Mouse (Mus musculus): ENCODE results near the gene Aes.

Aes gene

GRCm38 (mm10) chr10:81569507-81570237 is 10.4 kb downstream of the Aes start:
- no peak for DNase-seq

DNA sequence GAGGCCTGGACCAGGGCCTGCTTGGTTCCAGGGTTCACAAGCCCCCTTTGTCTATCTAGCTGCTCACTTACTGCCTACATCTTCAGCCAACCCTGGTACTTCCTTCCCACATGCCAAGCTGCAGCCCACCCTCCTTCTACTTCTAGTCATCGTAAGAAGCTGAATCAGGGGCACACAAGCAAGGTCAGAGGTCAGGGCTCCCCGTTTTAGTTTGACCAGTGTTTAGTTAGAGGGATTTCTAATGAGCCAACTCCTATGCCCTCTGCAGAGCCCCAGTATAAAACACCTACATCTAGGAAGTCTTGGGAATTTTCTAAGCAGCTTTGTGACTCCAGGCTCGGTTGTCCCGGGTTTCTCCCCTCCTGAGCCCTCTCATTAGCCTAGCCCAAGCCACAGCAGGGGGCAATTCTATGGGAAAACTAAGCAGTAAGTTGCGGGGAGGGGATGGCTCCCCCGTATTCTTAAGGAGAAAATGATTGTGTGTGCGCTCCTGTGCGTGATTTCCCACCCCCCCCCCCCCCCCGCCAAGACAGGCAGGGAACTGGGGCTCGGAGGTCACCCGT is 11.0 kb downstream of the Aes start:
- DNase-seq: no peak

DNA sequence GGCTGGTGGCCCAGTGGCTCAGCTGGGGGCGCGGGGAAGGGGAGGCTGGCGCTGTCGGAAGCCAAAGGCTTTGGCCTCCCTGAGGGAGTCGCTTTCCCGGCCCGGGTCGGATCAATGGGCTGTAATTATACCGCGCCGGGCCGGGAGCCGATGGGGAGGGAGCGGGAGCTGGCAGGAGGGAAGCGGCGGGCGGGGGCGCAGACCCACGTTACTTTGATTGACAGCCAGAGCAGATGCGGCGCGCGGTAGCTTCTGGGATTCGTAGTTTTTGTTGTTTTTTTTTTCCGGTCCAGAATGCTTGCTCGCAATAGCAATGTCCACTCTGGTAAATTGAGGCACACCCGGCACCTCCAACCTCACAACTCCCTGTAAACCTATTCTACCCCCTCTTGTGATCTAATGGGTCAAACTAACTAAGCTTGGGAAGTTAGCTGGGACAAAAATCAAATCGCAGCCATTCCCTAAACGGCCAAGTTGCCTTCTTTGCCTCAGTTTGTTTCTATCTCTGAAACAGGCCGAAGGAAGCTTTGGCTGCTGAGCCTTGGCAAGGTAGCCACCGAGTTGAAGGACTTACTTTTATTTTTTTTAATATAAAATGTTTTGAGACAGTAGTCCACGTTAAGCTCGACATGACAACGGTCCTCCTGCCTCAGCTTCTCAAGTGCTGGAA is 11.7 kb downstream of the Aes start:
- DNase-seq: peak; percentile 99

GRCm38 (mm10) chr10:81571501-81571876 is 12.2 kb downstream of the Aes start:
- peak; percentile 100 for DNase-seq

GRCm38 (mm10) chr10:81572133-81572671 is 12.9 kb downstream of the Aes start:
- peak; percentile 95 for DNase-seq

DNA sequence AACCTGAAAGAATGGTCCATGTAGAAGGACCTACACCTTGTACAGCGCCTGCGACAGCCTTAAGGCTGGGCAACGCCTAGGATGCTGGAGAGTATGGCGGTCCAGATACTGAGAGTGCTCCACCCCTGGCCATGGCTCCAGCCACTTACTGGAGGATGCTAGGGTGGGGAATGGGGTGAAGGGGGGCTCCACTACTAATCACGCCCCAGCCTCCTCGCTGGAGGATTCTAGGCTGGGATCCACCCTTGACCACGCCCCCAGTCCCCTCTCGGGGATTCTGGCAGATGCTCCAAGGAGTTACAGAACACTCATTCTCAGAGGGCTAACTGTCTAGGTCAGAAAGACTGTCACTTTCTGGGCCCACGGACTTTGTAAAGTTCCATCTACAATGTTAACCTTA is 13.7 kb downstream of the Aes start:
- DNase-seq: peak; percentile 98

DNA sequence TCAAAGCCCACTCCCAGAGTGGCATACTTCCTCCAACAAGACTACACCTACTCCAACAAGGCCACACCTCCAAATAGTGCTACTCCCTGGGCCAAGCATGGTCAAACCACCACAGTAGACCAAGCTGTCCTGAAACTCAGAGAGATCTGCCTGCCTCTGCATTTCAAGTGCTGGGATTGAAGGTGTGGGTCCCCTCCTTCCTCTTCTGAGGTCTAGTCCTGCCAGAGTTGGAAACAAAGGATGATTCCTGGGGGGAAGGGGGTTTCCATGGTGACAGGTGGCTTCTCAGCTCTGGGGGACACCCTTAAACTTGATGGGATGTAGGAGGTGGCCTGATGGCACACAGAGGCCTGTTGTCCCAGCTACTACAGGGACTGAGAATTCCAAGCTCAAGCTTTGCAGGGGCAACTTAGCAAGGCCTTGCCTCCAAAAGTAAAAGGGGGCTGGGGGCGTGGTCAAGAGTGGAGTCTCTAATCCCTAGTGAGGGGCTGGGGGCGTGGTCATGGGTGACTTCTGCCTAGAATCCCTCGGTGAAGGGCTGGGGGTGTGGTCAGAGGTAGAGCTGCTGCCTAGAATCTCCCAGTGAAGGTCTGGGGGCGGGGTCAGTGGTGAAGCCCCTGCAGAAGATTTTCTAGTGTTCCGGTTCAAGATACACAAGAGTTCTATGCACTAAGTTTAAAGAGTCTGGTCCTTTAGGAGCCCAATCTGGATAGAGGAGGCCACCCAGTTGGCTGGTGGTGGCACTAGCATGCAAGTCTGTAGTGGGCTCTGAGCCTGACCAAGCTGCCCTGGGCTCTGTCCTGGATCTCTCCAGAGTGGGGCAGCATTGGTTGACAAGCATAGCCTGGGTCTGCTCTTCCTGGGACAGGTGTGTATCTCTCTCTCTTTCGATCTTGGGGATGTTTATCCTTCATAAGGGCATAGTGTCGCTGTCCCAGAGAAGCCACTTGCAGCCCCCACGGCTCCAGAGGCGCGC is 15.1 kb downstream of the Aes start, which contains the start of gene Tle2:
TSS of gene Tle2 (plus strand) at position 481 of the 976 bp plus-strand sequence.
- peak; percentile 90 for DNase-seq

- DNase-seq: peak; percentile 97
Observed at GRCm38 (mm10) chr10:81575208-81575631, 15.9 kb downstream of the Aes start.

GRCm38 (mm10) chr10:81575695-81576094 is 16.4 kb downstream of the Aes start:
- DNase-seq: peak; percentile 94

GRCm38 (mm10) chr10:81579967-81580366 is 20.7 kb downstream of the Aes start:
- no peak for DNase-seq

- no peak for DNase-seq
Observed at GRCm38 (mm10) chr10:81580441-81581070, 21.3 kb downstream of the Aes start.

- no peak for DNase-seq
Observed at GRCm38 (mm10) chr10:81583347-81583746, 24.1 kb downstream of the Aes start.

DNA sequence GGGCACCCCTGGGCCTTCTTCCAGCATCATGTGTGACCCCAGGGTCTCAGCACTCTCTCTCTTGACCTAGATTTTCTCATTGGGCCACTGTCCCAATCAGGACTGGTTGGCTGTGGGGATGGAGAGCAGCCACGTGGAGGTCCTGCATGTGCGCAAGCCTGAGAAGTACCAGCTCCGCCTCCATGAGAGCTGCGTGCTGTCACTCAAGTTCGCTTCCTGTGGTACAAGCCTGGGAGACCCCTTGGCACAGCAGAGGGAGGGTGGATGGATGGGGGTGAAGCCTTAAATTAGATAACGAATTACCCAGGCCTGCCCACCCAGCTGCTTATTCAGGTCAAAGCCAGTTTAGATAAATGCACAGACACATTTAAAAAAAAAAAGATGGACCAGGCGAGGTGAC is 29.5 kb downstream of the Aes start:
- peak; percentile 93 for DNase-seq

DNA sequence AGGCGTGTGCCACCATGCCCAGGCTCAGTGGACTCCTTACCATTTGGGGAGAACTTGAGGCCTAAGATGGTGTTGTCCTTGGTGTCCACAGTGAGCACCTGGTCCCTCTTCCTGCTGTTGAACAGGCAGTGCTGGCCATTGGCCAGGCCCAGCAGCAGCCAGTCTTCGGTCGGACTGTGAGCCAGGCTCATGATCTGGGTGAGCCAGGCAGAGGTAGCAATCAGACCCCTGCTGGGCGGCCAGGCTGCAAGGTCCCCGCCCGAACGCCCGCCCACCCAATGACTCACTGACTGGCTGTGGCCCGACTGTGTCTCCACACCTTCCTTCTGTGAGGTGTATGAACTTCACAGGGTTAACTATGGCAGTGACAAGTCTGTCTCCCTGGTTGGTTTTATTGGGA is 32.6 kb downstream of the Aes start:
- peak; percentile 74 for DNase-seq

DNA sequence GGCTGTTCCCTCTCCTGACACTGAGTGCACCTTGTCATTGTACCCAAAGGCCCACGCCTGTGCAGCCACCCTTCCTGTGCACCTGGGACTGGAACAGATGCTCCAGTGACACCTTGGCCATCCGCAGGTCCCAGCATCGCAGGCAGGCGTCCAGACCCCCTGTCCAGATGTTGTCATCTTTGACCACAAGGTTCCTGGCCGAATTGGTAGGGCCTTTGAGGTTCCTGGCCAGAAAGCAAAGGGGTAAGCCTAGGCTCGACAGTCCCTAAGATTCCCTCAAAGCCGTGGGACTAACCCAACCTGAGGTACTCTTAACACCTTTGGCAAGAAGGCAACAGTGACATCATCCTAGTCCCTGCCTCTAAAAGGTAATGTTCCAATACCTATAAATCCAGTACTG is 33.3 kb downstream of the Aes start:
- DNase-seq: peak; percentile 90

DNA sequence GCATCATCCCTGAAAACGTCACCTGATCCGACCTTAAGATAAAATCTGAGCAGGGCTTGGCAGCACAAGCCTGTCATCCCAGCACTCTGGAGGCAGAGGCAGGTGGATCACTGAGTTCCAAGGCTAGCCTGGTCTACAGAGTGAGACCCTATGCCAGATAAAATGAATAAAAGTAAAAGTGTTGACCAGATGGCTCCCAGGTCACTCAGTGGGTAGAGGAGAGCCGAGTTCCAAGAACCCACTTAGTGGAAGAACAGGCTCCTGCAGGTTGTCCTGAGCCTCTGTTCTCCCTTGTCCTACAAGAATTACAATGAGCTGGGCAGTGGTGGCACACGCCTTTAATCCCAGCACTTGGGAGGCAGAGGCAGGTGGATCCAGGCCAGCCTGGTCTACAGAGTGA is 33.9 kb downstream of the Aes start:
- peak; percentile 81 for DNase-seq

DNA sequence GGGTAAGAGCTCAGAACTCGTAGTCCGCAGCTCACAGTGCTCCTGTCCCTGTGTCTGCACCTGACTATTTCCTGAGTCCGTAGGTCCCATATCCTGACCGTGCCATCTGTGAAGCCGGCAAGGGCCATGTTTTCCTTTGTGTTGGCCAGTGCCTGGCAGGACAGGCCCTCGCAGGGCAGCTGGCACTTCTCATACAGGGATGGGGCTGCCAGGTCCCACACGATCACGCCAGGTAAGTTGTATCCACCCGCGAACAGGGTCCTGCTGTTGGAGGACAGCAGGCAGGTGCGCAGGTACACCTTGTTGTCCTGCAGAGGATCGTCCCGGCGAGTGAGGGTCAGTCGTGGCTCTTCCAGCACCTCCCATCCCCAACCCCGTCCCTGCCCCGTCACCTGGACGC is 34.6 kb downstream of the Aes start:
- peak; percentile 90 for DNase-seq

DNA sequence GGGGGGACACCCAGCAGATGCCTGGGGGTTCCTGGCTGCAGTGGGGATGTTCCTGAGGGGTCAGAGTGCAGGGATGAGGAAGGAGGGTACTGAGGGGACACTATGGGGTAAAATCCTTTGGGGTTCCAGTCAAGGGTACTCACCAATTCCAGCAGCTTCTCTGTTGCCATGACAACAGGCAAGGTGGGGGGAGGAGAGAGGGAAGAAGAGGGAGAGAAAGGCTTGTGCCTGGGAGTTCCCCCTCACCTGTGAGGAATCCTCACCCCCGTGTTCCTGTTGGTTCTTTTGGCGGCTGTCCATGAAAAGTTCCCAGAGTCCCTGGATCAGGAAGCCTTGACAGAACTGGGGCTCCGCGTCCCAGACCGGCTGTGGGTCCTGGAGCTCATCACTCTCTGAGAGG is 36.3 kb downstream of the Aes start:
- peak; percentile 93 for DNase-seq

GRCm38 (mm10) chr10:81596611-81597010 is 37.3 kb downstream of the Aes start:
- DNase-seq: peak; percentile 97

GRCm38 (mm10) chr10:81597137-81597950 is 38.1 kb downstream of the Aes start:
- peak; percentile 97 for DNase-seq

DNA sequence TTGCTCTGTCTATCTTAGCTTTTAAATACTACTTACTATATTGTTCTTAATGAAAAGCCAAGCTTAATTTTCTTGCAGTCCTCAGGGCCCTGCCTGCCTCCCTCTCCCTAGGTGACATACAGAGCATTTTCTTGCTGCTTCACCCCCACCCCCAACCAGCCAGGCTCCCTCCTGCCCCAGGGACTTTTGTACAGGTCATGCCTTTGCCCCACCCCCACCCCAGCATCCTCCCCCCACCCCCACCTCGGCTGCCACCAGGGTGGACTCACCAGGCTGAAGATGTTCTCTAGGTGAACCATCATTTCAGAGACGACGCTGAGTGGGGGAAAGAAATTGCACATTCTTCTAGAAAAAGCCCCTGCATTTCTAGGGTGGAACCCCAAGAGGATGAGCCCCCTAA is 39.1 kb downstream of the Aes start:
- peak; percentile 81 for DNase-seq

All from heart, adult 11 months (tissue).